In the genomic region with DNA sequence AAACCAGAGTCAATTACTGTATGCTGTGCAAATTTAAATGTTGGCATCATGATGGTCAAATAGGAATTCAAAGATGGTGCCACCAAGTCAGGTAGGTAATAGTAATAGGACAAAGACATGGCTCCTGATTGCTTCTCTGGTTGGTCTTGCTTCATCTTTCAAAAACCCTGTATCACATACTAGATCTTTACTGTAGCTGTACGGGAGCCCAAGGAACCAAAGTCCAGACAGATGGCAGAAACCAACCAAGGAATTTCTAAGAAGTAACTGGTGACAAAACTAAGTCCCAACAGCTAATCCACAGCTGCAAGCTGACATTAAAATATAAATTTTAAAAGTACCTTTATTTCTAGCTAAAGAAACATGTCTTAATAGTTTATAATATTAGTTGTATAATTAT, we compare ENCODE assay signal across 28 mouse cellular contexts.
"Had no signal": no experiment of that assay in that cellular context is flagged by ENCODE, and none has a peak within 500 bp of the region (broad histone marks: within the 10 kb centered on the region; RNA-seq: fewer than 3 reads in every experiment).

No protein-coding gene starts in this region.

- H3K9me3 ChIP-seq: embryonic facial prominence, embryonic 10.5 days; embryonic facial prominence, embryonic 12.5 days; embryonic facial prominence, embryonic 13.5 days; embryonic facial prominence, embryonic 15.5 days; forebrain, embryonic 10.5 days; forebrain, embryonic 12.5 days; forebrain, embryonic 13.5 days; forebrain, embryonic 15.5 days had no signal

- H3K4me2 ChIP-seq: embryonic facial prominence, embryonic 12.5 days; embryonic facial prominence, embryonic 13.5 days; embryonic facial prominence, embryonic 15.5 days; forebrain, embryonic 12.5 days; forebrain, embryonic 13.5 days; forebrain, embryonic 15.5 days had no signal

- DNase-seq: cerebellum, adult 18-20 months; cerebellum, adult 2 months; cerebellum, adult 8-10 months; cerebellum, adult 9-10 months; cerebellum, adult 9-11 months; cerebellum, postnatal 10 days; cerebellum, postnatal 14 days; cerebellum, postnatal 25 days; cerebellum, postnatal 36 days; embryo, embryonic 11 days; forebrain, postnatal 0 days; gastrocnemius, adult 2 months; gastrocnemius, postnatal 10 days; gastrocnemius, postnatal 14 days; gastrocnemius, postnatal 25 days; gastrocnemius, postnatal 36 days; heart, adult 11 months; heart, adult 18-20 months had no signal

- H3K4me3 ChIP-seq: embryonic facial prominence, embryonic 10.5 days; embryonic facial prominence, embryonic 12.5 days; embryonic facial prominence, embryonic 13.5 days; embryonic facial prominence, embryonic 15.5 days; erythroblast, embryonic 14.5 days; forebrain, embryonic 10.5 days; forebrain, embryonic 12.5 days; forebrain, embryonic 13.5 days; forebrain, embryonic 15.5 days; gastrocnemius, adult 2 months had no signal

- H3K36me3 ChIP-seq: embryonic facial prominence, embryonic 10.5 days; embryonic facial prominence, embryonic 12.5 days; embryonic facial prominence, embryonic 13.5 days; embryonic facial prominence, embryonic 15.5 days; forebrain, embryonic 10.5 days; forebrain, embryonic 12.5 days; forebrain, embryonic 15.5 days had no signal

- H3K27me3 ChIP-seq: embryonic facial prominence, embryonic 12.5 days; embryonic facial prominence, embryonic 13.5 days; embryonic facial prominence, embryonic 15.5 days; forebrain, embryonic 12.5 days; forebrain, embryonic 13.5 days; forebrain, embryonic 15.5 days had no signal

- H3K9ac ChIP-seq: embryonic facial prominence, embryonic 12.5 days; embryonic facial prominence, embryonic 13.5 days; embryonic facial prominence, embryonic 15.5 days; forebrain, embryonic 12.5 days; forebrain, embryonic 13.5 days; forebrain, embryonic 15.5 days; forebrain, postnatal 0 days had no signal

- H3K4me1 ChIP-seq: embryonic facial prominence, embryonic 15.5 days had no signal

- ATAC-seq: forebrain, embryonic 13.5 days; forebrain, embryonic 14.5 days; forebrain, embryonic 15.5 days; forebrain, postnatal 0 days had no signal

- H3K27ac ChIP-seq: embryonic facial prominence, embryonic 10.5 days; embryonic facial prominence, embryonic 12.5 days; embryonic facial prominence, embryonic 13.5 days; embryonic facial prominence, embryonic 15.5 days; forebrain, embryonic 10.5 days; forebrain, embryonic 12.5 days; forebrain, embryonic 13.5 days; forebrain, embryonic 15.5 days; gastrocnemius, adult 2 months had no signal
